Mouse (Mus musculus): ENCODE measurements around the gene Ovca2.

Gene Ovca2

DNA sequence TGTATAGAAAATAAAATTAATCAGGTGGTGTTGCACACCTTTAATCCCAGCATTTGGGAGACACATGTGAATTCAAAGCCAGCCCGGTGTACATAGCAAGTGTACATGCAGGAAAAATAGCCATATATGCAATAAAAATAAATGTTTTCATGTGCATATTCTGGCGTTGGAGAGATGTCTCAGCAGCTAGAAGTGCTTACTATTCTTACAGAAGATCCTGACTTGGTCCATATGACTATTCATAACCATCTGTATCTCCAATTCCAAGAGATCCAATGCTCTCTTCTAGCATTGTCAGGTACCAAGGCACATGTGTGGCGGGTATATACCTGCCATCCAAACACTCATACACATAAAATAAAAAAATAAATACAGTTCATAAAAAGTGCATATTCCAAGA lies 52.3 kb downstream of the Ovca2 start:
- DNase-seq (ENCODE audit: low read depth, low spot score) = no peak
